Mouse (Mus musculus) lung, embryonic 14.5 days (tissue): Measurements from ENCODE around the gene Ppfia3. TPM values are rescaled to one million over a fixed set of nuclear protein-coding genes. Genes with fewer than 3 reads are reported as not detected.
A peak's percentile ranks its signal among the peaks of the same experiment; 100 is the strongest.

Experiments used
- ATAC-seq: fragments of 200-750 bp; cut with Nextera tagmentation; 2 replicates; pipeline ENCODE4 v1.8.0; 2017; ENCODE audit warnings: mild to moderate bottlenecking, moderate TSS enrichment, moderate library complexity; ENCODE audit not compliant: insufficient read depth
- DNase-seq: peaks from one replicate; pipeline ENCODE4 v3.0.0-alpha.2; 2015
- H3K27ac ChIP-seq: fragments of 300-500 bp; sonication (generic); 2 replicates; pipeline ENCODE4 v1.5.1; 2014; ENCODE audit warnings: low read depth, mild to moderate bottlenecking, moderate library complexity
- H3K27me3 ChIP-seq: fragments of 300-500 bp; sonication (generic); 2 replicates; pipeline ENCODE4 v1.6.1; 2014; ENCODE audit warnings: low read length, control low read depth; ENCODE audit not compliant: insufficient read depth
- H3K36me3 ChIP-seq: fragments of 300-500 bp; sonication (generic); 2 replicates; pipeline ENCODE4 v1.6.1; 2014; ENCODE audit warnings: control low read depth; ENCODE audit not compliant: insufficient read depth
- H3K4me1 ChIP-seq: fragments of 300-500 bp; sonication (generic); 2 replicates; pipeline ENCODE4 v1.6.1; 2014; ENCODE audit warnings: antibody characterized with exemption, control low read depth; ENCODE audit not compliant: insufficient read depth
- H3K4me2 ChIP-seq: fragments of 300-500 bp; sonication (generic); 2 replicates; pipeline ENCODE4 v1.6.1; 2014; ENCODE audit warnings: mild to moderate bottlenecking
- H3K4me3 ChIP-seq: fragments of 300-500 bp; sonication (generic); 2 replicates; pipeline ENCODE4 v1.5.1; 2014; ENCODE audit warnings: low read depth, low read length
- H3K9ac ChIP-seq: fragments of 300-500 bp; sonication (generic); 2 replicates; pipeline ENCODE4 v1.6.1; 2014
- H3K9me3 ChIP-seq: fragments of 300-500 bp; sonication (generic); 2 replicates; pipeline ENCODE4 v1.6.1; 2016; ENCODE audit warnings: low read depth, low read length, control low read depth
- CTCF ChIP-seq: IDR thresholded peaks from 2 replicates; pipeline ENCODE4 v1.5.1; 2016; ENCODE audit warnings: antibody characterized with exemption, low read depth
- WGBS: fragments of 180-500 bp; shearing (Covaris S2); extraction: QIAGEN DNeasy Blood & Tissue Kit; methylation state at CpG from one replicate; pipeline ENCODE4 v1.1.7; 2014; 5-methylcytosine and 5-hydroxymethylcytosine counted together
- polyA plus RNA-seq: library from polyadenylated mRNA; unstranded; fragments of >200 nt; fragmentation: Nextera tagmentation; extraction: Ambion mirVana; gene quantifications from 2 replicates; pipeline ENCODE4 v1.2.1, GENCODE M21; 2014

The Ppfia3 gene
- polyA plus RNA-seq, 1 experiment from 2014 or later: 3.1 TPM

DNA sequence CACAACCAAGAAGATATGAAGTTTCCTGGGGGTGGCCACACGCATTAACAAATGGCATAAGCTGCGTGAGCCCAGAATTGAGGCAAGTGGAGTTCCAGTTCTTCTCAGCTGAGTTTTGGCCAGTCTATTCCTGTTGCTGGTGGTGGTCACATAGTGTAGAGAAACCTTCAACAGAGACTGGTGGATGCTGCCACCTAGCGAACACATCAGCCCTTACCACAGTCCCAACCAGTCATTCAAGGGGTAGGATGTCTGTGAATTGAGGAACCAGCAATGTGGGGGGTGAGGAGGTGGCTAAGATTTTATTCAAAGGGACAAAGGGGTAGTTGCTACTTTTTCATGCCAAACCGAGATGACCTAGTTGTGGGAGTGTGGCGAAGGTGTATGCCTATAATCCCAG is 67.1 kb downstream of the Ppfia3 start:
- Histone ChIP-seq H3K27ac (no peak overlapping the region), H3K4me3 (no peak overlapping the region), H3K4me1 (no peaks in the 10 kb centered on the region), H3K4me2 (no peak overlapping the region), H3K27me3 (no peaks in the 10 kb centered on the region), H3K9ac (no peak overlapping the region), H3K9me3 (no peaks in the 10 kb centered on the region), H3K36me3 (peaks cover 8% of the 10 kb centered on the region)
- ATAC-seq: peak; percentile 91
- peak; percentile 85 for TF ChIP-seq CTCF
- peak; percentile 90 for DNase-seq
- 13% methylated on average over 5 of the region's 5 CpGs for WGBS

DNA sequence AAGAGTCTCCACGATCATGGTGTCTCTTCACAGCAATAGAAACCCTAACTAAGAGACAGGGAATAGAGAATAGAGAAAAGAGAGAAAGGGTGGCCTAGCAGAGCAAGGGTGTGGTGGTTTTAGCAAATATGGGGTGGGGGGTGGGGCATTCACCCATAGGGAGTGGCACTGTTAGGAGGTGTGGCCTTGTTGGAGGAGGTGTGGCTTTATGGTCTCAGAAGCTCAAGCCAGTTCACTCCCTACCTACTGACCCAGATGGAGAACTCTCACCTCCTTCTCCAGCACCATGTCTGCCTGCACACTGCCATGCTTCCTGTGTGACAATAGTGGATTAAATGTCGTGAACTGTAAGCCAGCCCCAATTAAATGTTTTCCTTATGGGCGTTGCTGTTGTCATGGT is 69.3 kb downstream of the Ppfia3 start:
- WGBS: 62% methylated on average over 3 of the region's 3 CpGs
- no peak overlapping the region for H3K27ac ChIP-seq
- no peak for DNase-seq
- no peak overlapping the region for H3K4me3 ChIP-seq
- ATAC-seq: no peak
- H3K27me3 ChIP-seq: no peaks in the 10 kb centered on the region
- no peaks in the 10 kb centered on the region for H3K36me3 ChIP-seq
- H3K9me3 ChIP-seq: no peaks in the 10 kb centered on the region
- TF ChIP-seq CTCF: no peak
- no peaks in the 10 kb centered on the region for H3K4me1 ChIP-seq
- H3K4me2 ChIP-seq: no peak overlapping the region
- no peak overlapping the region for H3K9ac ChIP-seq

DNA sequence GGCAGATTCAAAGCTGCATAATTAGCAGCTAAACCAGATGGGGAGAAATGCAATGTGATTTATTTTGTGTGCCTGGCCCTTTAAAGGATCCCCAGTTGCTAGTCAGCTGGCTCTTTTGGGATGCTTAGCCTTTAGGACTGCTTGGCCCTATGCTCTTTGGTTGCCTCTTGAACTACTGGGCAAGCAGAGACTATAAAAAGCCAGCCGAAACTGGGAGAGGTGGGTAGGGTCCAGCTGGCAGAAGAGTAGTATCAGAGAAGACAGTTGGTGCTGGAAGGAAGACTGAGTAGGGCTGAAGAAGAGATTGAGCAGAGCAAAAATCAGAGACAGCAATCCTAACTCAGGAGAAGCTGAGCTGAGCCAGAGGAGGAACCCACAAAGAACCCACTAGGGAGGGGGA is 70.2 kb downstream of the Ppfia3 start:
- DNase-seq (no peak), ATAC-seq (no peak)
- Histone ChIP-seq H3K4me1 (no peaks in the 10 kb centered on the region), H3K9ac (no peak overlapping the region), H3K27me3 (no peaks in the 10 kb centered on the region), H3K9me3 (no peaks in the 10 kb centered on the region), H3K4me3 (no peak overlapping the region), H3K36me3 (no peaks in the 10 kb centered on the region), H3K4me2 (no peak overlapping the region), H3K27ac (no peak overlapping the region)
- 77% methylated on average over 1 of the region's 1 CpGs for WGBS
- TF ChIP-seq CTCF: no peak

Other genes starting within 250 kb of the Ppfia3 start
- gene Rps11, start 242.6 kb downstream of the Ppfia3 start, polyA plus RNA-seq: 1,873 and 1,878 TPM in 2 replicates
- 1,527 and 1,587 TPM in 2 replicates for gene Rpl13a, start 238.3 kb downstream of the Ppfia3 start, polyA plus RNA-seq
- 1.2 and 1.4 TPM in 2 replicates for gene Gm45713, start 230.8 kb downstream of the Ppfia3 start, polyA plus RNA-seq
- gene Flt3l, start 230.6 kb downstream of the Ppfia3 start, polyA plus RNA-seq: 0.72 and 1.1 TPM in 2 replicates
- 110 and 112 TPM in 2 replicates for gene Pih1d1, start 212.7 kb downstream of the Ppfia3 start, polyA plus RNA-seq
- 52.1 and 52.9 TPM in 2 replicates for gene Aldh16a1, start 212.4 kb downstream of the Ppfia3 start, polyA plus RNA-seq
- gene Slc17a7, start 203.1 kb downstream of the Ppfia3 start, polyA plus RNA-seq: 0.09 and 0.97 TPM in 2 replicates
- not detected in 2 replicates for gene Gfy, start 187.4 kb downstream of the Ppfia3 start, polyA plus RNA-seq
- not detected in 2 replicates for gene Pth2, start 186.0 kb downstream of the Ppfia3 start, polyA plus RNA-seq
- 0.19 and 0.38 TPM in 2 replicates for gene Ccdc155, start 162.1 kb downstream of the Ppfia3 start, polyA plus RNA-seq
- gene Dkkl1, start 154.9 kb downstream of the Ppfia3 start, polyA plus RNA-seq: 0.45 TPM in 1 of 2 replicates, not detected in the other
- gene Tead2, start 151.3 kb downstream of the Ppfia3 start, polyA plus RNA-seq: 204 and 222 TPM in 2 replicates
- gene Cd37, start 127.9 kb downstream of the Ppfia3 start, polyA plus RNA-seq: 2.1 and 2.9 TPM in 2 replicates
- not detected in 2 replicates for gene Slc6a16, start 125.9 kb downstream of the Ppfia3 start, polyA plus RNA-seq
- not detected in 2 replicates for gene Slc6a21, start 89.5 kb downstream of the Ppfia3 start, polyA plus RNA-seq
- gene Trpm4, start 33.2 kb downstream of the Ppfia3 start, polyA plus RNA-seq: 11.4 and 15.7 TPM in 2 replicates
- 0.58 and 1.2 TPM in 2 replicates for gene Hrc, start 31.7 kb downstream of the Ppfia3 start, polyA plus RNA-seq
- gene Lin7b, start 3.6 kb upstream of the Ppfia3 start, polyA plus RNA-seq: 0.30 and 0.87 TPM in 2 replicates
- gene Snrnp70, start 28.7 kb upstream of the Ppfia3 start, polyA plus RNA-seq: 74.0 and 88.2 TPM in 2 replicates
- gene Kcna7, start 38.6 kb upstream of the Ppfia3 start, polyA plus RNA-seq: 0.08 TPM in 1 of 2 replicates, not detected in the other
- 1.9 and 2.2 TPM in 2 replicates for gene Ntf5, start 46.7 kb upstream of the Ppfia3 start, polyA plus RNA-seq
- not detected in 2 replicates for gene Lhb, start 53.8 kb upstream of the Ppfia3 start, polyA plus RNA-seq
- gene Gys1, start 67.8 kb upstream of the Ppfia3 start, polyA plus RNA-seq: 35.7 and 36.0 TPM in 2 replicates
- 163 and 173 TPM in 2 replicates for gene Ruvbl2, start 71.1 kb upstream of the Ppfia3 start, polyA plus RNA-seq
- 4,463 and 4,749 TPM in 2 replicates for gene Ftl1, start 92.9 kb upstream of the Ppfia3 start, polyA plus RNA-seq
- gene Bax, start 99.9 kb upstream of the Ppfia3 start, polyA plus RNA-seq: 135 and 139 TPM in 2 replicates
- 0.47 and 0.86 TPM in 2 replicates for gene Tulp2, start 114.9 kb upstream of the Ppfia3 start, polyA plus RNA-seq
- not detected in 2 replicates for gene Gm45808, start 119.8 kb upstream of the Ppfia3 start, polyA plus RNA-seq
- 3.0 and 3.3 TPM in 2 replicates for gene Dhdh, start 121.8 kb upstream of the Ppfia3 start, polyA plus RNA-seq
- gene Nucb1, start 143.4 kb upstream of the Ppfia3 start, polyA plus RNA-seq: 194 and 201 TPM in 2 replicates
- gene Ppp1r15a, start 159.2 kb upstream of the Ppfia3 start, polyA plus RNA-seq: 15.6 and 17.5 TPM in 2 replicates
- 1.9 and 2.1 TPM in 2 replicates for gene Plekha4, start 159.3 kb upstream of the Ppfia3 start, polyA plus RNA-seq
- 0.57 and 0.66 TPM in 2 replicates for gene Hsd17b14, start 187.9 kb upstream of the Ppfia3 start, polyA plus RNA-seq
- gene Bcat2, start 203.1 kb upstream of the Ppfia3 start, polyA plus RNA-seq: 48.9 and 53.4 TPM in 2 replicates
- gene Fgf21, start 248.5 kb upstream of the Ppfia3 start, polyA plus RNA-seq: not detected in 2 replicates